Mouse (Mus musculus): ENCODE measurements around the gene Serpina10.

DNA sequence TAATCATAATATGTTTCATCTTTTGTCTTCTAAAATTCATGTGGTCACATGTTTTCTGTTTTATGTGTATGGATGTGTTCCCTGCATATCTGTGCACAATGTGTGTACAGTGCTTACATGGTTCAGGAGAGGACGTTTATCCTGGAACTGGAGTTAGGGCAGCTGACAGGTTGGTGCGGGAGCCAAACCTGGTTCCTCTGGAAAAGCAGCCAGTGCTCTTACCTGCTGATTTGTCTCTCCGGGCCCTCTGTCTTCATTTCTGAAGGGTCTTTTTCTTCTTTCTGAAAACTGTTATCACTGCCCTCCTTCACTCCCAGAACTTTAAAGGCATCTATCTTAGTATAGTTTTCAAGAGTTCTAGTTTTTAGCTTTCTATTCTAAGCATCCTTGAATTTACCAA lies 12.6 kb upstream of the Serpina10 start:
- no peak for TF ChIP-seq CEBPB (IDR thresholded peaks at IDR 0.05; ENCODE audit: low read depth)
- no peak for TF ChIP-seq MAX (IDR thresholded peaks at IDR 0.05)
- TF ChIP-seq CTCF (IDR thresholded peaks at IDR 0.05; ENCODE audit: control insufficient read depth, insufficient read depth, insufficient read length): no peak
- no peak for TF ChIP-seq FOSL1 (IDR thresholded peaks at IDR 0.05; ENCODE audit: insufficient read depth, low read length, poor library complexity, severe bottlenecking)
- no peak for TF ChIP-seq MYOG (IDR thresholded peaks at IDR 0.05; ENCODE audit: control insufficient read depth, extremely low read depth, insufficient read length)
- TF ChIP-seq MYOD1 (IDR thresholded peaks at IDR 0.05; ENCODE audit: control insufficient read depth, insufficient read length, low read depth): no peak

Data from C2C12 (cell line).